ENCODE assay signal across 8 mouse cellular contexts in the genomic region with DNA sequence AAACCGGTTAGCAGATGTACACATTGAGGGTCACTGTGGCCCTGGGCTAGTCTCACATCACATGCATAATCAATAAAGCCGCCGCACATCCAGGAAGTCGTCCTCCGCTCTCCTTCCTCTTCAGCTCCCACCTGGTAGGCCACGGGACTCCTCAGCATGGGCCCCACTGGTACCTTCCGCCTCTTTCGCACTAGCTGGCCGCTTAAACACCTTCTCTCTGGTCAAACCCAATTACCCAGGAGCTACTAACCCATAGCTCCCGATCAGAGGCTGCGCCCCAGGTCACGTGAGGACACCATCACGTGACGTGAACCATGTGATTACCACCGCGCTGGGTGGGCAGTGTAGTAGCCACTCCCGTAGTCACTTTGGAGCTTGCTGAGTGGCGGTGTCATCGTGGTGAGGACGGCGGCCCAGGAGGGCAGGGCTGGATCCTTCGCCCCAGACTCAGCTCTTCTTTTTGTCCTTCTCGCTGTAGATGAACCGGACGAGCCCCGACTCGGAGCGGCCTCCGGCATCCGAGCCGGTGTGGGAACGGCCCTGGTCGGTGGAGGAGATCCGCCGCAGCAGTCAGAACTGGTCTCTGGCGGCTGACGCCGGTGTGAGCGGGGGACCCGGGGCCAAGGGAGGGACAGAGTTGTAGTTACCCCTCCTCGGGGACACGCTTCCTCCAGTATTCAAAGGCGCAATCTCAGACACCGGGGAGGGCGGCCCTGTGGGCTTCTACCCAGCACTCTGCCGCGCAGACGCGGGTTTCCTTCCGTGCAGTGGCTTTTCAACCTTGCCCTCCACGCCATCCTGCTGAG. TPM values are rescaled to one million over a fixed set of nuclear protein-coding genes. Genes with fewer than 3 reads are reported as not detected.
DNase-seq lines count a peak whose midpoint lies in the region; ATAC-seq and TF ChIP-seq lines count a peak whose summit lies in the region.

Washc2 (plus strand) TSS at position 310 of the 806 bp plus-strand sequence.

- peak within 1 kb of the TSS; percentile 88 for H3K4me3 ChIP-seq in bone marrow, adult 2 months (replicated peaks; ENCODE audit: control insufficient read depth, low read depth, low read length)
- H3K4me3 ChIP-seq in embryonic facial prominence, embryonic 15.5 days (replicated peaks): peak within 1 kb of the TSS; percentile 73
- peak within 1 kb of the TSS; percentile 84 for H3K4me3 ChIP-seq in limb, embryonic 14.5 days (replicated peaks; ENCODE audit: low read length)
- H3K4me3 ChIP-seq in midbrain, postnatal 0 days (ENCODE audit: low read depth, low read length): peak within 1 kb of the TSS; percentile 78

- TF ChIP-seq CTCF in bone marrow, adult 2 months (IDR thresholded peaks at IDR 0.05; ENCODE audit: control insufficient read depth, insufficient read depth, low read length): peak; percentile 22; the same call in 1 of the 2 replicates
- TF ChIP-seq CTCF in midbrain, postnatal 0 days (IDR thresholded peaks at IDR 0.05): no peak

- peaks cover 27% of the 10 kb centered on the region; the same call in 1 of the 2 replicates for H3K36me3 ChIP-seq in embryonic facial prominence, embryonic 15.5 days
- H3K36me3 ChIP-seq in limb, embryonic 14.5 days (ENCODE audit: control insufficient read depth, insufficient read depth, low read length): peaks cover 21% of the 10 kb centered on the region
- H3K36me3 ChIP-seq in midbrain, postnatal 0 days (ENCODE audit: insufficient read depth, low read length): peaks cover 13% of the 10 kb centered on the region; the same call in 1 of the 2 replicates

- H3K9me3 ChIP-seq in embryonic facial prominence, embryonic 15.5 days (replicated peaks): no peaks in the 10 kb centered on the region
- no peaks in the 10 kb centered on the region for H3K9me3 ChIP-seq in limb, embryonic 14.5 days (ENCODE audit: control insufficient read depth, low read length)
- H3K9me3 ChIP-seq in midbrain, postnatal 0 days (ENCODE audit: low read length): no peaks in the 10 kb centered on the region

- H3K4me1 ChIP-seq in bone marrow, adult 2 months (ENCODE audit: control insufficient read depth, insufficient read depth, low read length): no peaks in the 10 kb centered on the region
- peaks cover 18% of the 10 kb centered on the region for H3K4me1 ChIP-seq in embryonic facial prominence, embryonic 15.5 days
- 0 out of 2 replicates have a peak, but pooled peaks cover 6% of the 10 kb centered on the region for H3K4me1 ChIP-seq in limb, embryonic 14.5 days (ENCODE audit: control insufficient read depth, insufficient read depth, low read length)
- peaks cover 6% of the 10 kb centered on the region; the same call in 1 of the 2 replicates for H3K4me1 ChIP-seq in midbrain, postnatal 0 days (ENCODE audit: insufficient read depth, low read length)

- H3K27ac ChIP-seq in bone marrow, adult 2 months (ENCODE audit: control insufficient read depth, insufficient read depth, low read depth, low read length, poor library complexity): peak within 1 kb of the TSS; percentile 80
- H3K27ac ChIP-seq in embryonic facial prominence, embryonic 15.5 days (replicated peaks): peak within 1 kb of the TSS; percentile 84
- H3K27ac ChIP-seq in limb, embryonic 14.5 days (replicated peaks; ENCODE audit: low read depth, low read length): peak within 1 kb of the TSS; percentile 65; the same call in 1 of the 2 replicates
- peak within 1 kb of the TSS; percentile 89 for H3K27ac ChIP-seq in midbrain, postnatal 0 days (ENCODE audit: low read depth, low read length)

- ATAC-seq in embryonic facial prominence, embryonic 15.5 days (ENCODE audit: insufficient number of reproducible peaks, low FRiP score, low TSS enrichment, low read depth): peak; percentile 94
- ATAC-seq in limb, embryonic 14.5 days (ENCODE audit: low FRiP score, low read depth): peak; percentile 98
- ATAC-seq in midbrain, postnatal 0 days (ENCODE audit: low FRiP score): peak; percentile 97

- peak; percentile 87 for TF ChIP-seq POLR2A in bone marrow, adult 2 months (IDR thresholded peaks at IDR 0.05; ENCODE audit: borderline replicate concordance, control insufficient read depth, low read depth, low read length)
- TF ChIP-seq POLR2A in limb, embryonic 14.5 days (IDR thresholded peaks at IDR 0.05; ENCODE audit: borderline replicate concordance, extremely low read depth, insufficient read depth, insufficient read length): peak; percentile 73; the same call in 1 of the 2 replicates

- H3K4me2 ChIP-seq in embryonic facial prominence, embryonic 15.5 days (replicated peaks): peak within 1 kb of the TSS; percentile 77
- peak within 1 kb of the TSS; percentile 89 for H3K4me2 ChIP-seq in limb, embryonic 14.5 days (replicated peaks; ENCODE audit: low read depth, low read length, severe bottlenecking)
- H3K4me2 ChIP-seq in midbrain, postnatal 0 days (ENCODE audit: low read depth, low read length, poor library complexity, severe bottlenecking): peak within 1 kb of the TSS; percentile 92

- DNase-seq in 416B (ENCODE audit: low read depth): peak; percentile 98
- peak; percentile 96 for DNase-seq in heart, adult 8-10 months (ENCODE audit: low spot score)
- DNase-seq in kidney, adult 9 months: peak; percentile 98
- DNase-seq in limb, embryonic 14.5 days (ENCODE audit: low spot score): peak; percentile 99
- DNase-seq in midbrain, postnatal 0 days (ENCODE audit: low spot score): peak; percentile 99
- peak; percentile 82 to 88 for DNase-seq in spleen, postnatal 14 days (ENCODE audit: low spot score in 2 of 2)

- H3K9ac ChIP-seq in embryonic facial prominence, embryonic 15.5 days: peak within 1 kb of the TSS; percentile 74
- H3K9ac ChIP-seq in limb, embryonic 14.5 days (ENCODE audit: low read depth, low read length, severe bottlenecking): peak within 1 kb of the TSS; percentile 83
- peak within 1 kb of the TSS; percentile 91 for H3K9ac ChIP-seq in midbrain, postnatal 0 days (replicated peaks; ENCODE audit: low read length, poor library complexity, severe bottlenecking)

- no peaks in the 10 kb centered on the region for H3K27me3 ChIP-seq in embryonic facial prominence, embryonic 15.5 days
- H3K27me3 ChIP-seq in limb, embryonic 14.5 days (ENCODE audit: control insufficient read depth, insufficient read depth, low read length): no peaks in the 10 kb centered on the region
- no peaks in the 10 kb centered on the region for H3K27me3 ChIP-seq in midbrain, postnatal 0 days (ENCODE audit: insufficient read depth, low read length)

- WGBS in bone marrow, adult 2 months: under 1% methylated on average over 51 of the region's 51 CpGs
- WGBS in embryonic facial prominence, embryonic 15.5 days: under 1% methylated on average over 51 of the region's 51 CpGs
- WGBS in limb, embryonic 14.5 days: under 1% methylated on average over 49 of the region's 51 CpGs
- WGBS in midbrain, postnatal 0 days: under 1% methylated on average over 51 of the region's 51 CpGs

RNA-seq across cellular contexts. Expression of gene Washc2, which starts in this region (rescaled TPM):
- polyA plus RNA-seq in bone marrow, adult 2 months (2011; ENCODE audit: insufficient read depth, insufficient read length, low replicate concordance, missing spikeins): 27.5 and 39.4 TPM in 2 replicates
- polyA plus RNA-seq in embryonic facial prominence, embryonic 15.5 days (2015; fragmentation: Nextera tagmentation; extraction: Ambion mirVana): 47.0 and 47.1 TPM in 2 replicates
- 10 to 100 TPM; 17.5 to 25.0 (median 22.9) TPM for total RNA-seq in heart, adult 8-10 months (2022)
- polyA plus RNA-seq in limb, embryonic 14.5 days (2012; rRNA removed): 78.8 and 84.1 TPM in 2 replicates
- 38.0 and 46.2 TPM in 2 replicates for polyA plus RNA-seq in limb, embryonic 14.5 days (2014; fragmentation: Nextera tagmentation; extraction: Ambion mirVana)
- total RNA-seq in midbrain, postnatal 0 days (2014; rRNA removed): 79.5 and 85.2 TPM in 2 replicates
- polyA plus RNA-seq in midbrain, postnatal 0 days (2015; fragmentation: Nextera tagmentation; extraction: Ambion mirVana): 65.5 and 68.3 TPM in 2 replicates

Comparison
In these comparisons a context has a peak if more than half of its experiments do, and no peak if none do; other contexts are left out.
1. Peak in every context shown above with its lines: DNase-seq, ATAC-seq, H3K4me3 ChIP-seq and H3K27ac ChIP-seq.